Mouse (Mus musculus): Measurements from ENCODE around the gene Tsc2. TPM values are rescaled to one million over a fixed set of nuclear protein-coding genes. Genes with fewer than 3 reads are reported as not detected.
A peak's percentile ranks its signal among the peaks of the same experiment; 100 is the strongest.

Gene Tsc2
- polyA plus RNA-seq, 1 experiment from 2014 or later: 23.7 TPM

DNA sequence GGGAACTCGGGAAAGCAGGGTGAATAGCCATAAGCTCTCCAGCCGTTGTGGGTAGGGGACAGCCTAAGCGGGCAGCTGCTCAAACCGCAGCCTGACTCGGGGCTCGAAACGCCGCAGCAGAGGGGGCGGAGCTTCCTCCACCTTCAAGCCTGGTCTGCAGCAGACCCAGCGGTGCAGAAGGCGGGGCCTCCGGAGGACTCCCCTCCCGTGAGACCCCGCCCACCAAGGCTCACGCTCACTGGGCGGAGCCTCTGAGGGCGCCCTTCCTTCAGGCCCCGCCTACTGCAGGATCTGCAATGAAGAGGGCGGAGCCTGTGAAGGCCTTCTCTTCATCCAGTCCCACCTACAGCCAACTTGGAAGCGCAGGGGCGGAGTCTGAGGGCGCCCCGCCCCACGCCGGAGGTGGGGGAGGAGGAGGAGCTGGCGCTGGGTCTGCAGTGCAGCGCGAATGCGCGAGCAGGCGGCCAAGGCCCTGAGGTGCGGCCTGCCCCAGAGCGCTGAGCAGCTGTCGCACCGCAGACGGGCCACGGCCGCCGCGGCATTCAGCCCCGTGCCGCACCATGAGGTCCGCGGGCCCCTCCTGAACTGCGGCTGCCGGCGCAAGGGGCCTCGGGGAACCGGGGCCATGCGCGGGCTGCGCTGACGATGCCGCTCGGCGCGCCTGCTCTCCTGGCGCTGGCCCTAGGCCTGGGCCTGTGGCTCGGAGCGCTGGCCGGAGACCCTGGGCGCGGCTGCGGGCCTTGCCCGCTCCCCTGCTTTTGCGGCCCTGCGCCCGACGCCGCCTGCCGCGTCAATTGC is 82.6 kb downstream of the Tsc2 start, which contains the start of gene Pkd1:
Gene Pkd1 (plus strand): TSS at position 217 of the 798 bp plus-strand sequence.
- Histone ChIP-seq H3K27ac (ENCODE audit: low read length) (peak within 1 kb of the TSS; percentile 91), H3K36me3 (ENCODE audit: control insufficient read depth, insufficient read depth) (no peaks in the 10 kb centered on the region), H3K9ac (ENCODE audit: low read depth, low read length) (peak within 1 kb of the TSS; percentile 85), H3K4me1 (ENCODE audit: control insufficient read depth, low read depth, low read length) (peaks cover 24% of the 10 kb centered on the region), H3K27me3 (ENCODE audit: control insufficient read depth, insufficient read depth, low read depth, low read length) (no peaks in the 10 kb centered on the region), H3K9me3 (replicated peaks; ENCODE audit: control insufficient read depth, low read length) (no peaks in the 10 kb centered on the region), H3K4me2 (ENCODE audit: low read depth, low read length) (peak within 1 kb of the TSS; percentile 100), H3K4me3 (ENCODE audit: low read depth, low read length) (peak within 1 kb of the TSS; percentile 80)
- WGBS (ENCODE audit: insufficient replicate concordance): under 1% methylated on average over 66 of the region's 72 CpGs
- ATAC-seq (ENCODE audit: low read depth): peak; percentile 89

DNA sequence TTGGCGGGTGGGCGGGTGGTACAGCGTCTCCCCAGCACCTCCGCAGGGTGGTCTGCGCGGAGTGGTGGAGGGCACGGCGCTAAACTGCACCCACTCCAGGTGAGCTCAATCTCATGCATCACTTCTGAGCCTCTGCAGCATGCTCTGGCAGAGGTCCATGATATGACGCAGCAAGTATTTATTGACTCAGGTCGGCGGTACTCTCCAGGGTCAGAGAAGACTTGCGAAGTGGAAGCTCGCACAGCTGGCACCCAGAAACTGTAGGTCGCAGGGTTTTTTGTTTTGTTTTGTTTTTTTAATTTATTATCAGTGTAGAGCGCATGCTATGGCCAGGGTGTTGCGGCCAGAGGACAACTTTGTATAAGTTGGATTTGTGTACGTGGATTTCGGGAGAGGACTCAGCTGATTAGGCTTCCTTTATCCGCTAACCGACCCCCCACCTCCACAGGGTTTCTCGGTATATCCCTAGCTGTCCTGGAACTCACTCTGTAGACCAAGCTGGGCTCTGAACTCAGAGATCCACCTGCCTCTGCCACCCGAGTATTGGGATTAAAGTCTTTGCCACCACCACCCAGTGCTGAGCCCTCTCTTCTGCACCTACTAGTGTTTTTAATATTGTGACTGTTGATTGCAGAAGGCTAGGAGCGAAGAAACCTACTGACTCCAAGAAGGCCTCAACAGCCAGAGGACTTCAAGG is 83.4 kb downstream of the Tsc2 start:
- H3K4me2 ChIP-seq (ENCODE audit: low read depth, low read length): peak overlapping the region; percentile 100
- 2% methylated on average over 23 of the region's 23 CpGs for WGBS (ENCODE audit: insufficient replicate concordance)
- H3K27me3 ChIP-seq (ENCODE audit: control insufficient read depth, insufficient read depth, low read depth, low read length): no peaks in the 10 kb centered on the region
- peak overlapping the region; percentile 70 for H3K9ac ChIP-seq (ENCODE audit: low read depth, low read length)
- no peaks in the 10 kb centered on the region for H3K36me3 ChIP-seq (ENCODE audit: control insufficient read depth, insufficient read depth)
- peak overlapping the region; percentile 88 for H3K27ac ChIP-seq (ENCODE audit: low read length)
- peaks cover 24% of the 10 kb centered on the region for H3K4me1 ChIP-seq (ENCODE audit: control insufficient read depth, low read depth, low read length)
- ATAC-seq (ENCODE audit: low read depth): peak; percentile 27
- H3K9me3 ChIP-seq (replicated peaks; ENCODE audit: control insufficient read depth, low read length): no peaks in the 10 kb centered on the region
- peak overlapping the region; percentile 80 for H3K4me3 ChIP-seq (ENCODE audit: low read depth, low read length)

DNA sequence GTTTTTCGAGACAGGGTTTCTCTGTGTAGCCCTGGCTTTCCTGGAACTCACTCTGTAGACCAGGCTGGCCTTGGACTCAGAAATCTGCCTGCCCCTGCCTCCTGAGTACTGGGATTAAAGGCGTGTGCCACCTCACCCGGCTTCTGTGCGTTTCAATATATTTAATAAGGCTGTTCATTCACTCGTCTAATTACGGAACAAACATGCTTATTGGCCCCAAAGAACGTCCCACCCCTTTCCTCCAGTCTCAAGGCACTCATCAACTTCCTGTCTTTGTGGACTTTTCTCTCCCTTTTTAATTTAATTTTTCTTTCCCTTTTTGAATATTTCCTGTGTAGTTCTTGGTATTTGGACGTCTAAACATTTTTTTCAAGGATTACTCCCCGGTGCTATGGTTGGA is 84.0 kb downstream of the Tsc2 start:
- no peak for ATAC-seq (ENCODE audit: low read depth)
- Histone ChIP-seq H3K9me3 (replicated peaks; ENCODE audit: control insufficient read depth, low read length) (no peaks in the 10 kb centered on the region), H3K36me3 (ENCODE audit: control insufficient read depth, insufficient read depth) (no peaks in the 10 kb centered on the region), H3K27ac (ENCODE audit: low read length) (peak overlapping the region; percentile 88), H3K4me2 (ENCODE audit: low read depth, low read length) (peak overlapping the region; percentile 100), H3K4me3 (ENCODE audit: low read depth, low read length) (peak overlapping the region; percentile 80), H3K4me1 (ENCODE audit: control insufficient read depth, low read depth, low read length) (peaks cover 24% of the 10 kb centered on the region), H3K9ac (ENCODE audit: low read depth, low read length) (peak overlapping the region; percentile 70), H3K27me3 (ENCODE audit: control insufficient read depth, insufficient read depth, low read depth, low read length) (no peaks in the 10 kb centered on the region)
- WGBS (ENCODE audit: insufficient replicate concordance): 11% methylated on average over 9 of the region's 9 CpGs

DNA sequence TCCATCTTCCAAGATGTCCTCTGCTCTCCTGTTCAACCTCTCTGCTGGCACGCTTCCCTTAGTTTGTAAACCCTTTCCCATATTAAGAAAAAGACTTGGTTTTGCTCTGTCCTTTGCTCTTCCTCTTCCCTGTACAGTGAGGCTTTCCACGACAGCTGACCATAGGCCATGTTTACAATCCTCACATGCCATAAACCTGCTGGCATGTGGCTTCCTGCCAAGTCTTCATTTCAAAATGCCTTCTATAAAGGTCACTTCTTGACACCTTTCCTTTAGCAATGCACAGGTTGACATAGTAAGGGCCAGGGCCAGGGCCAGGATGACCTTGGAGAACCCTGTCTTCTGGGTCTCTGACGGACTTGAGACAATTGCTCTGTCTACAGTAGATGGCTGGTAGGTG is 86.2 kb downstream of the Tsc2 start:
- Histone ChIP-seq H3K36me3 (ENCODE audit: control insufficient read depth, insufficient read depth) (no peaks in the 10 kb centered on the region), H3K9me3 (replicated peaks; ENCODE audit: control insufficient read depth, low read length) (no peaks in the 10 kb centered on the region), H3K27me3 (ENCODE audit: control insufficient read depth, insufficient read depth, low read depth, low read length) (no peaks in the 10 kb centered on the region), H3K4me3 (ENCODE audit: low read depth, low read length) (no peak overlapping the region), H3K27ac (ENCODE audit: low read length) (no peak overlapping the region), H3K4me2 (ENCODE audit: low read depth, low read length) (no peak overlapping the region), H3K4me1 (ENCODE audit: control insufficient read depth, low read depth, low read length) (peaks cover 24% of the 10 kb centered on the region), H3K9ac (ENCODE audit: low read depth, low read length) (no peak overlapping the region)
- ATAC-seq (ENCODE audit: low read depth): no peak
- WGBS (ENCODE audit: insufficient replicate concordance): 68% methylated on average over 3 of the region's 3 CpGs

Small RNA genes lying within 50 kb of the gene (microRNA-seq; reads per million reads assigned to microRNA genes)
- gene Gm24589: not detected

Other genes with a start within 250 kb of the Tsc2 start
- 96.9 and 101 TPM in 2 replicates for gene Rnps1, start 218.1 kb downstream of the Tsc2 start, polyA plus RNA-seq (2015; fragmentation: Nextera tagmentation; extraction: Ambion mirVana)
- gene Eci1, start 206.0 kb downstream of the Tsc2 start, polyA plus RNA-seq (2015; fragmentation: Nextera tagmentation; extraction: Ambion mirVana): 94.0 and 95.5 TPM in 2 replicates
- gene Dnase1l2, start 189.5 kb downstream of the Tsc2 start, polyA plus RNA-seq (2015; fragmentation: Nextera tagmentation; extraction: Ambion mirVana): 0.49 and 0.67 TPM in 2 replicates
- 11.4 and 12.3 TPM in 2 replicates for gene E4f1, start 162.3 kb downstream of the Tsc2 start, polyA plus RNA-seq (2015; fragmentation: Nextera tagmentation; extraction: Ambion mirVana)
- gene Pgp, start 162.2 kb downstream of the Tsc2 start, polyA plus RNA-seq (2015; fragmentation: Nextera tagmentation; extraction: Ambion mirVana): 48.2 and 49.0 TPM in 2 replicates
- not detected in 2 replicates for gene Bricd5, start 158.7 kb downstream of the Tsc2 start, polyA plus RNA-seq (2015; fragmentation: Nextera tagmentation; extraction: Ambion mirVana)
- 11.8 and 11.9 TPM in 2 replicates for gene Mlst8, start 153.6 kb downstream of the Tsc2 start, polyA plus RNA-seq (2015; fragmentation: Nextera tagmentation; extraction: Ambion mirVana)
- 0.08 and 0.13 TPM in 2 replicates for gene Caskin1, start 144.0 kb downstream of the Tsc2 start, polyA plus RNA-seq (2015; fragmentation: Nextera tagmentation; extraction: Ambion mirVana)
- 28.5 and 29.6 TPM in 2 replicates for gene Traf7, start 104.7 kb downstream of the Tsc2 start, polyA plus RNA-seq (2015; fragmentation: Nextera tagmentation; extraction: Ambion mirVana)
- gene Rab26, start 98.4 kb downstream of the Tsc2 start, polyA plus RNA-seq (2015; fragmentation: Nextera tagmentation; extraction: Ambion mirVana): 0.46 and 0.87 TPM in 2 replicates
- gene Pkd1, start 82.8 kb downstream of the Tsc2 start, polyA plus RNA-seq (2015; fragmentation: Nextera tagmentation; extraction: Ambion mirVana): 2.7 and 4.0 TPM in 2 replicates
- 5.9 and 6.7 TPM in 2 replicates for gene Nthl1, start 50 bp upstream of the Tsc2 start, polyA plus RNA-seq (2015; fragmentation: Nextera tagmentation; extraction: Ambion mirVana)
- 9.8 and 11.8 TPM in 2 replicates for gene Slc9a3r2, start 17.7 kb upstream of the Tsc2 start, polyA plus RNA-seq (2015; fragmentation: Nextera tagmentation; extraction: Ambion mirVana)
- gene Npw, start 25.8 kb upstream of the Tsc2 start, polyA plus RNA-seq (2015; fragmentation: Nextera tagmentation; extraction: Ambion mirVana): 0.15 and 0.38 TPM in 2 replicates
- 6.3 and 8.7 TPM in 2 replicates for gene Zfp598, start 37.1 kb upstream of the Tsc2 start, polyA plus RNA-seq (2015; fragmentation: Nextera tagmentation; extraction: Ambion mirVana)
- 0.05 and 0.21 TPM in 2 replicates for gene Syngr3, start 57.3 kb upstream of the Tsc2 start, polyA plus RNA-seq (2015; fragmentation: Nextera tagmentation; extraction: Ambion mirVana)
- 23.7 and 23.9 TPM in 2 replicates for gene Gfer, start 63.5 kb upstream of the Tsc2 start, polyA plus RNA-seq (2015; fragmentation: Nextera tagmentation; extraction: Ambion mirVana)
- 0.37 and 0.42 TPM in 2 replicates for gene Noxo1, start 63.6 kb upstream of the Tsc2 start, polyA plus RNA-seq (2015; fragmentation: Nextera tagmentation; extraction: Ambion mirVana)
- gene Tbl3, start 75.0 kb upstream of the Tsc2 start, polyA plus RNA-seq (2015; fragmentation: Nextera tagmentation; extraction: Ambion mirVana): 29.3 and 29.5 TPM in 2 replicates
- gene Rnf151, start 85.4 kb upstream of the Tsc2 start, polyA plus RNA-seq (2015; fragmentation: Nextera tagmentation; extraction: Ambion mirVana): 0.07 TPM in 1 of 2 replicates, not detected in the other
- 868 and 907 TPM in 2 replicates for gene Rps2, start 85.5 kb upstream of the Tsc2 start, polyA plus RNA-seq (2015; fragmentation: Nextera tagmentation; extraction: Ambion mirVana)
- 168 and 174 TPM in 2 replicates for gene Ndufb10, start 91.8 kb upstream of the Tsc2 start, polyA plus RNA-seq (2015; fragmentation: Nextera tagmentation; extraction: Ambion mirVana)
- 0.34 TPM in 1 of 2 replicates, not detected in the other for gene Rpl3l, start 95.2 kb upstream of the Tsc2 start, polyA plus RNA-seq (2015; fragmentation: Nextera tagmentation; extraction: Ambion mirVana)
- gene Msrb1, start 104.0 kb upstream of the Tsc2 start, polyA plus RNA-seq (2015; fragmentation: Nextera tagmentation; extraction: Ambion mirVana): 30.0 and 33.9 TPM in 2 replicates
- gene Hs3st6, start 120.4 kb upstream of the Tsc2 start, polyA plus RNA-seq (2015; fragmentation: Nextera tagmentation; extraction: Ambion mirVana): 0.24 TPM in 1 of 2 replicates, not detected in the other
- 0.30 and 0.56 TPM in 2 replicates for gene Meiob, start 171.7 kb upstream of the Tsc2 start, polyA plus RNA-seq (2015; fragmentation: Nextera tagmentation; extraction: Ambion mirVana)
- 124 and 125 TPM in 2 replicates for gene Hagh, start 207.5 kb upstream of the Tsc2 start, polyA plus RNA-seq (2015; fragmentation: Nextera tagmentation; extraction: Ambion mirVana)
- 46.3 and 47.3 TPM in 2 replicates for gene Fahd1, start 217.7 kb upstream of the Tsc2 start, polyA plus RNA-seq (2015; fragmentation: Nextera tagmentation; extraction: Ambion mirVana)
- 11.0 and 11.7 TPM in 2 replicates for gene Igfals, start 233.4 kb upstream of the Tsc2 start, polyA plus RNA-seq (2015; fragmentation: Nextera tagmentation; extraction: Ambion mirVana)